Mouse (Mus musculus) cerebellum, postnatal 10 days (tissue): ENCODE data around the gene Lrrc4b.

ENCODE experiments used
- DNase-seq, 2 experiments: peaks; one replicate each; pipeline ENCODE4 v3.0.0; 2021; ENCODE audit warnings: mixed read lengths in 2 of 2

The Lrrc4b gene

DNA sequence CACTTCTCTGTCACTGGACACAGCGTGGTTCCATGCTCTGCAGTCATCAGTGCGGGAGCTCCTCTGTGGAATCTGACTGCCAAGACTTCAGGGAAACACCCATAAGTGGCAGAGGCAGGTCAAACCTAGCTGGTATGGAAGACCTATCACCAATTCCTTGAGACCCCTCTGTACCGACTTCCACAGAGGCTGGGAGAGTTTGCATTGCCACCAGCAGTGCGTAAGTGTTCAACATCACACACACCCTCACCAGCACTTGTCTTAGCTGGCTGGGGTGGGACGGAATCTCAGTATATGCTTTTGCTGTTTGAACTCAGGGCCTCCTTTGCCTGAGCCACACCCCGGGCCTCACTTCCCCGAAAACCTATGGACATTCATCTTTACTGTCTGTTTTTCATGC lies 59.1 kb downstream of the Lrrc4b start:
- peak in 1 of 2 experiments; percentile 4 for DNase-seq

DNA sequence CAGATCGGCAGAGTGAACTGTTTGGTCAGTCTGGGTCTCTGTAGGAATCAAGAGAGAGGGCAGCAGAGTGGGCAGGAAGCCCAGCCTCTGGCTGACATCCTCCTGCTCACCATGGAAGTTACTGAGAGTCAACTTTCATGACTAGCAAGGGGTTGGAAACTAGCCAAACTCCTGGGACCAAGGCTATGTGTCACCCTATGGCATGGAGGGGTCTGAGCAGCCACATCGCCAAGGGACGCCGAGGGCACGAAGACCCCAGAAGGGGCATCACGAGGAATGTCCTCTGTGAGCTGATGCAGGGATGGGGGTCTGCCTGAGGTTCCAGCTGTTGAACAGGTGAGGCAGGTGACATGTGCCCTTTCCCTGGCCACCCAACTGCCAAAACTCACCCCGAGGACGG lies 59.7 kb downstream of the Lrrc4b start:
- peak; percentile 21 to 37 for DNase-seq

DNA sequence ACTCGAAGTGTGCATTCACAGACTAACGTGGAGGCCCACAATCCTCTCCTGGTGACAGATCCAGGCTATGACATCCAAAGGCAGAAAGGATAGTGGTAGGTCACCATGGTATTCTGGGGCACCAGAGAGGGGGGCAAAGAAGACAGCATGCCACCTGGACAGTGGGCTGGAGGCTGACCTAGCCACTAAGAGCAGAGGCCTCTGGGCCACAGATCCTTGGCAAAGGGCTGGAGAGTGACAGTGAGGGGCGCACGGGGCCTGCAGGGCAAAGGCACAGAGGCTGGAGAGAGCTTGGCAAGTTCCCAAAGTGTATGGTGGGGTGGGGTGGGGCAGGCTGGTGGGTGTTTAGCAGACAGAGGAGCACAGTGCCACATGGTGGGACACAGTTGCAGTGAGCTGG lies 61.5 kb downstream of the Lrrc4b start:
- DNase-seq = peak; percentile 21 to 34

DNA sequence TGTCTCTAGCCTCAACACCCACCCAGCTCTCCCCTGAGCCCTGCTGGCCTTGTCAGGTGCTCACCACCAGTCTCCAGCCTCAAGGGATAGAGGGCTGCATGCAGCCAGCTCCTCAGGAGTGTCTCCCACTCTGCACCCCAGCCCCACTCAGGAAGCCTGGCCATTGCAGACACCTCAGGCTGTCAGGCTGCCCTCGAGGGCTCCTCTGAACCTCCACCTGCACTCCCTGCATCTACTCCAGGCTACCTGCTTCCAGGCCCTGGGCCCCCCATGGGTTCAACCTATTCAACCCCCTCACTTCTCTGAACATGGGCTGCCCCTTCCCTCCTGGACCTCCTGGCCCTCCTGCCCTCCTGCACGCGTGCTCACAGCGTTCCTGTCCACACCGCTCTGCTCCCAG lies 62.6 kb downstream of the Lrrc4b start:
- peak in 1 of 2 experiments; percentile 11 for DNase-seq

DNA sequence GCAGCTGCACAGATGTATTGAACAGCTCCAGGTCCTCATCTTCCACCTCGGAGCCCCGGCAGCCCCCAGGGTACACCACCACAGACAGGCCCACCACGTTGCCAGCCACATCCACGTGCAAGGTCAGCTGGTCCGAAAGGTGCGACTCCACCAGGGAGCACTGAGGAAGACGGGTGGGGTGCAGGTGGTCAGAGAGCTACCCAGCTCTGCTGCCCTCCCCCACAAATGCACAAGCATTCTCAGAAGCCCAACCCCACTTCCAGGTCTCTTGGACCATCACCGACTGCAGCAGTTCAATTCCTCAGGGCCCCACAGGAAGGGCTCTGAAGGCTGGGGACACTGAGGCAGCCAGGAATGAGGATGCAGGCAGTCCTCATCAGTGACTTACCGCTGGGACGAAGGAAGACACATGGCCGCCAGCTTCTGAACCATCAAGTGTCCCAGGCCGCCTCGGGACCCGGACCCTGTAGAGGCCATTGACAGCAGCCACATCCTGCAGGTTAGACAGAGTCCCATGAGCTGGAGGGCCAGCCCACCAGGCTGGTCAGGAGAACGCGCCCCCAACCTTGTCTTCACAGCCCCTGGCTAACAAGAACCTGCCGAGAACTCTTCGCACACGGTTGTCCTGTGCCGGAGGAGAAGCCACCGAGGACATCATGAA lies 63.5 kb downstream of the Lrrc4b start:
- DNase-seq = peak; percentile 3 to 5

DNA sequence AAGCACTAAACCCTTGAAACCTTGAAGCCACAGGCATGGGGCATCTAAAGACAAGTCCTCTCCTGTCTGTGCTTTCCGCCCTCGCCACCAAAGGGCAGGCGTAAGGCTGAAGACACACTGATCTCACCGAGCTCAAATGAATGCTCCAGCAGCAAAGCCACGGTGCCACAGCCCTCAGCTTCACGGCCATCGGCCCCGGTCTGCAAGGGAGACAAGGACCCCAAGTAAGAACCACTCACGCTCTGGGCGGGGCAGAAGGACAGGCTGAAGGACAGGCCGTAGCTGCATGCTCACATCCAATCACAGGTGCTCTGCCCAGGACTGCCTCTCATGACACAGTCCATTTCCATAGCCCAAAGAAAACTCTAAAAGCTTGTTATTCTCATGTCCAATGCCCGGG lies 65.9 kb downstream of the Lrrc4b start:
- peak in 1 of 2 experiments; percentile 11 for DNase-seq

DNA sequence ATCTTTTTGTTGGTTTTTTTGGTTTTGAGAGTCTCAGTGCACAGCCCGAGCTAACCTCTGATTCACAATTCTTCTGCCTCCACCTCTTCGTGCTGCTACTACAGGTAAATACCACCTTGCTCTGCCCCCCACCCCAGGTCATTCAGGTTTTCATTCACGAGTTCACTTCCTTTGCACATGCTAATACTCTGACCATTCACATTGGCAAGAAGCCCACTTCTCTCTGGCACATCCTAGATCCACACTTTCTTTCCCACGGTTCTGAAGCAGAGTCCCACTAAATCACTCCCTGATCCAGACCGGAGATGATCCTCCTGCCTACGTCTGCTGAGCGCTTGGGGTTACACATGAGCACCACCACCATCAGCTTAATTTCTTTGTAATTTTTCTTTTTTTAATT lies 66.3 kb downstream of the Lrrc4b start:
- DNase-seq = peak in 1 of 2 experiments; percentile 47

DNA sequence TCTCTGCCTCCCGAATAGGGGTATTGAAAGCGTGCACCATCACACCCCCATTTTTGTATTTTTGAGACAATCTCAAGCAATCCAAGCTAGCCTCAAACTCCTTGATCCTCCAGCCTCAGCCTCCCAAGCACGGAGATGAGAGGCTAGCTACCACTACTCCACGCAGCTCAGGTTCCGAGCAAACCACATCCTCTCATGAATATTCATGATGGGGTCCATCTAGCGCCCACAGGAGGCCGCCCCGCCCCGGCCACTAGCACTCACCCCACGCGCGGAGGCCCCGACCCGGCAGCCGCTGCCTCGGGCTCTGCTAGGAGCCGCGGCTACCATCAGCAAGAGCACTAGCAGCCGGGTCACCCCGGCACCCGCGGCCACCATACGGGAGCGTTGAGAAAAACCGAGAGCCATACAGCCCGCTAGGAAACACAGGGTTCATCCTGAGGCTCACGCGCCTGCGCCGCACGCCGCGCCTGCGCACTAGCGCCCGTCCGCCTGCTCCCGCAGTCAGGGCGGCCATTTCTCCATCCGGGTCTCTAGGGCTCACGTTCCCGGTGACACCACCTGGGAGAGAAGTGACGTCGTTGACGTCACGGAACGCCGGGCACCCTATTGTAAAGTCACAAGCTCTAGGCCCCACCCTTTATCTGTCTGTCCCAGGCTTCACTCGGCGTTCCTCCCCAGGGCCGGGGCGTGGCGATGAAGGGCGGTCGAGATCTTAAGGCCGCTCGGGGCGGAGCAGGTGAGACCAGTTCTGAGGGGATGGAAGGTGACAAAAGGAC lies 67.4 kb downstream of the Lrrc4b start, which contains the start of the genes Emc10 and Fam71e1:
Gene Emc10, minus strand, starts transcription at position 538 of the 779 bp plus-strand sequence.
Gene Fam71e1, plus strand, starts transcription at position 590 of the 779 bp plus-strand sequence.
- DNase-seq = peak; percentile 99

DNA sequence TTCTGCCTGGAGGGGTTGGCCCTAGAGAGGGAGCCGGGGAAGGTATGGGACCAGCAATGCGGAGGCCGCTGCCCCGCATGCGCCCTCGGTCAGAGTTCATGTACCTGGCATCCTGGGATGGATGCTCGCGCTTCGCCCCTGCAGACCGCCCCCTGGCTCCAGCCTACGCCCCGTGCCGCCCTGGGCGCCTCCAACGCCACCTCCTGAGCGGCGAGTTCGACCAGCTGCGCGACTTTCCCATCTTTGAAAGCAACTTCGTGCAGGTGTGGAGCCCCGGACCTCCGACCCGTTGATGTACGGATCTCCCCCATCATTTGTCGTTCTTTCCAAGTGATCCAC lies 67.9 kb downstream of the Lrrc4b start:
- DNase-seq = no peak

DNA sequence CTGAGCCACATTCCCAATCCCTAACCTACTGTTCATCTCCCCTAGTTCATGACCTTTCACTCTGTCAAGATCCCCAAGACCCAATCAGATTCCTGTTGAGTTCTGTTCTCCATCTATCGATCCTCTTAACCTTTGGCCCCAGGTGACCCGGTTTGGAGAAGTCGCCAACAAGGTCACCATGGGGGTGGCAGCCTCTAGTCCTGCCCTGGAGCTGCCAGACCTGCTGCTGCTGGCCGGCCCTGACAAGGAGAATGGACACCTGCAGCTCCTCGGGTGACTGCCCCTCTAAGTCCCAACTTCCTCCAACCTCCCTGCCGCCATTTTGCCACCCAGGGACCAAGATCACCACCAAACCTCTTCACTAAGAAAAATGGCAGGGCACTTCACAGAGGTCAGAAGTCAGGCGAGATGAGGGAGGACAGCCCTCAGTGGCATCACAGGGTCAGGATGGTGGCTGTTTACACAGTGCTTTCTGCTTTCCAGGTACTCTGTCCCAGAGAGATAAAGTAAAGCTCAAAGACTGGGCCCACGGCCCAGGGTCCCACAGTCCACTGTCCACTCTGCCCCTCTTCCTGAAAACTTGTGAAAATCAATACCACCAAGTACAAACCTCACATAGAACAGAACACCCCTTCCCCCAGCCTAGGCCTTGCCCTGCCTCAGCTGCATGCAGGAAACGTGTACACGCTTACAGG lies 68.7 kb downstream of the Lrrc4b start:
- DNase-seq = peak; percentile 36 to 38

DNA sequence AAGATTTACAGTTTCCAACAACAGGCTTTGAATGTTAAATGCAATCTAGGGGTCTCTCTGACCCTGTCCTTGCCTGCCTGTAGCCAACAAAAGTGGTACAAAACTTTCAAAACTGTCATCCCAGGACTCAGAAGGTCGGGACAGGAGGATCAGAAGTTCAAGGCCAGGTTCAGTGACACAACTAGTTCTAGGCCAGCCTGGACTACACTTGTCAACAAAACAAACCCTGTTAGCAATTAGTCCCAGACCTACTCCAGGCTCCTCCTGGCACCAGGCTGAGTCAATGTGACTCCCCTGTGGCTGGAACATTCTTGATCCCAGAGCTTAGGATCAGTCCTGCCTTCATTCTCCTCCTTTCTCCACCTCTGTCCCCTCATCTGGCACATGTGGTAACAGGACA lies 70.1 kb downstream of the Lrrc4b start:
- peak in 1 of 2 experiments; percentile 7 for DNase-seq

DNA sequence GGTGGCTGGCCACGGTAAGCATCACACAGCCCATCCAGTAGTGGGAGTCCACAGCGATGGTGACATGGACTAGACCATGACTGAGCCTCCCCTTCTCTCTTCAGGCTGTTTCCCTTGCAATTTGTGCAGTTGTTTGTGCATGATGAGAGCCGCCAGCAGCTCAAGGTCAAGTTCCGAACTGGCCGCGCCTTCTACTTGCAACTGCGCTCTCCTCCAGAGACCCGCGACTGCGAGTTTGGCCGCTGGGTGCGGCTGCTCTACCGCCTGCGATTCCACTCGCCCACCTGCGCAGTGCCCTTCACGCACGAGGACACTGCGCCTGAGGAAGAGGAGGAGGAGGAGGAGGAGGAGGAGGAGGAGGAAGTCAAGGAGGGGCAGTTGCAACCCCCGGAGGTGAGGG lies 71.2 kb downstream of the Lrrc4b start:
- peak in 1 of 2 experiments; percentile 4 for DNase-seq

DNA sequence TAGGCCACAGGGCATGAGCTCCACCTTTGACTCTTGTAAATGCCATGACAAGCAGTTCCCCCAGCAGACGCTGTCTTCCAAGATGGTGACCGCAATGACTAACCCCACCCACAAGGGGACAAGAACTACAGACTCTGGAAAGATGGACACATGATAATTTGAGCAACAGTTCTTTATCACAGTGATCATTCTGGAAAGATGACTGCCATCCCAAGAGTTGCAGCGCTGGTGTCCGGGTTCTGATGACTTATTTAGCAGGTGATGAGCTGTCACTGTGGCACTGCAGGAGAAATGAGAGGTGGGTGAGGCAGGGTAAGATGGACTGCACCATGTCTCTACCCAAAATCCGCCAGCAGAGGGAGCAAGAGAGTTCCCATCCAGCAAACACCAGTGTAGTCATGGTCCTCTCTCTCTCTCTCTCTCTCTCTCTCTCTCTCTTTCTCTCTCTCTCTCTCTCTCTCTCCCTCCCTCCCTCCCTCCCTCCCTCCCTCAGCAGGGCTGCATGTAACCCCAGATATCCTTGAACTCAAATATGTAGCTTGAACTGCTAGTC lies 72.8 kb downstream of the Lrrc4b start:
- DNase-seq = peak; percentile 91 to 93

DNA sequence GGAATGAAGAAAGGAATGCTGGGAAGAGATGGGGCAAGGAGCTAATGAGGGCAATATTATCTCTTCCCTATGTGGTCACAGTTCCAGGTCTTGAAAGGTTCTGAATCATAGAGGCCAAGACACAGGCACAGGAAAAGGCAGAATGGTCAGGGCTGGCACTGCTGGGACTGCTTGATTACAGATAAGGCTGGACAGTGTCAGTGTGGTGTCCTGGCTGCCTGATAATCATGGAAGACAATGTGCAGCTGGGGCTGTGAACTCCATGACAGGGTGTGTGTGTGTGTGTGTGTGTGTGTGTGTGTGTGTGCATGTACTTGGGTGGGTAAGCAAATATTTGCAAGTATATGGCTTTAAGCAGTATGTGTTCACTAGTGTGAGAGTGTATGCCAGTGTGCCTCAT lies 78.7 kb downstream of the Lrrc4b start:
- no peak for DNase-seq
